Mouse (Mus musculus) layer of hippocampus, adult 18-20 months (tissue): ENCODE measurements around the gene AI661453. TPM values are rescaled to one million over a fixed set of nuclear protein-coding genes. Genes with fewer than 3 reads are reported as not detected.
"Not testable (repeated sequence)": the region's sequence is repeated elsewhere in the genome, so short reads cannot be mapped to it uniquely, and the experiment has no call there.

Experiments used
- DNase-seq, 2 experiments: peaks; one replicate each; pipeline ENCODE4 v3.0.0; 2022; ENCODE audit warnings: low spot score in 2 of 2
- long read RNA-seq: library from polyadenylated mRNA; stranded (forward); transcript quantifications from one replicate; pipeline ENCODE4 v2.0.0, GENCODE M21; 2021
- total RNA-seq, 2 experiments: library from RNA; stranded (reverse); gene quantifications; 2 replicates each; pipeline ENCODE4 v1.2.3; 2021

Gene AI661453
- total RNA-seq: under 1 TPM; 0.52 to 0.58 TPM
- long read RNA-seq: 0 reads

- no peak for DNase-seq
These were observed at the start of gene AI661453 for GRCm38 (mm10) chr17:47436156-47436906. Gene AI661453 (plus strand): TSS chr17:47436615.

DNA sequence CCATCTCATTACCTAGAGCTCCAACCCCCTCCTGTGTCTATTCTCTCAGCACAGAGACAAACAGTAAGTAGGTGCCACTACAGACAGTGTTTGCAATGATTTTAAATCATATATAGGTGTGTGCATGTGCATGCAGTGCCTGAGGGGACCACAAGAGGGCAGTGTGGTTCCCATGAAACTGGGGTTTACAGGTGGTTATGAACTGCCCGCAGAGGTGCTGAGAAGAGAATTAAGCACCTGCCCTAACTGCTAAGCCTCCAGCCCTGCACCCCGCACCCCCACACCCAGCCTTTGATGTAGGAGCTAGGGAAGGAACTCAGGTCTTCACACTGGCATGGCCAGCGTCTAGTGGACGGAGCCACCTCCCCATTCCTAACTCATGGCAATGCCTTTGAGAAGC lies 49.8 kb upstream of the AI661453 start:
- DNase-seq: no peak

GRCm38 (mm10) chr17:47394223-47394869 lies 42.1 kb upstream of the AI661453 start:
- DNase-seq: no peak

DNA sequence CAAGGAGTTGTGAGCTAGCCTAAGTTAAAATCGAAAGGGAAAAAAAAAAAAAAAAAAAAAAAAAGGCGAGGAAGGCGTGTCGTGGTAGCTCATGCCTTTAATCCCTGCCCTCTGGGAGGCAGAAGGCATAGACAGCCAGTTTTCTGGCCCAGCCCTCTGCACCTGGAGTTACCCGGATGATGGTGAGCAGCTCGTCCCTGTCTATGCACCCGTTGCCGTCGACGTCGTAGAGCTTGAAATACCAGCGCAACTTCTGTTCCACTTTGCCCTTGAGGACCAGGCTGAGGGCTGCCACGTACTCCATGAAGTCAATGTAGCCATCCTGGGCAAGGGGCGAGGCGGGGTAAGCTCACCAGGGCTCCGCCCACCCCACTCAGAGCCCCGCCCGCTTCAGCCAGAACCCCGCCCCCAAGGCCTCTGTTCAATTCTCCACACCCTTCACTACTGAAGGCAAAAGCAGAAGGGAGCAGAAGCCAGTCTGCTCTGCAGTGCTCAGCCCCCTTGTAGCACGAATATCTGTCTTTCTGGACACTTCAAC lies 41.0 kb upstream of the AI661453 start:
- DNase-seq: peak in 1 of 2 experiments; percentile 9

DNA sequence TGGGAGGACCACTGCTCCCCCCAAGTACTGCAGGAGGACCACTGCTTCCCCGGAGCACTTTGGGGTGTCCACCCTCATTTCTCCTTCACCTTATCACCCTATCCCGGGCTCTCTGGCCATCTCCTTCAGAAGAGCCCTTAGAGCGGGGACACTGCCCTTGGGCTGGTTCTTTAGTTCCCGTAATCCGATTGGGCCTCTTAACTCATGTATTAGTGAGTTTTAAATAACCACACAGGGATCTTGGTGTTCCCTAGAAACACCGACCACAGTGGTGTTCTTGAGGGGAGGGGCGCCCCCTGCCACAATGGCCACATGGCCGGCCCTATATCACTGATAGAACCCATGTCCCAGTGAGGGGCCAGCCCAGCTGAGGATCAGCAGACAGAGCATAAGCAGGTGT lies 37.3 kb upstream of the AI661453 start:
- DNase-seq: no peak

GRCm38 (mm10) chr17:47400451-47400850 lies 36.0 kb upstream of the AI661453 start, which contains the start of gene Guca1a:
Gene Guca1a (minus strand): TSS chr17:47400584.
- DNase-seq: no peak

DNA sequence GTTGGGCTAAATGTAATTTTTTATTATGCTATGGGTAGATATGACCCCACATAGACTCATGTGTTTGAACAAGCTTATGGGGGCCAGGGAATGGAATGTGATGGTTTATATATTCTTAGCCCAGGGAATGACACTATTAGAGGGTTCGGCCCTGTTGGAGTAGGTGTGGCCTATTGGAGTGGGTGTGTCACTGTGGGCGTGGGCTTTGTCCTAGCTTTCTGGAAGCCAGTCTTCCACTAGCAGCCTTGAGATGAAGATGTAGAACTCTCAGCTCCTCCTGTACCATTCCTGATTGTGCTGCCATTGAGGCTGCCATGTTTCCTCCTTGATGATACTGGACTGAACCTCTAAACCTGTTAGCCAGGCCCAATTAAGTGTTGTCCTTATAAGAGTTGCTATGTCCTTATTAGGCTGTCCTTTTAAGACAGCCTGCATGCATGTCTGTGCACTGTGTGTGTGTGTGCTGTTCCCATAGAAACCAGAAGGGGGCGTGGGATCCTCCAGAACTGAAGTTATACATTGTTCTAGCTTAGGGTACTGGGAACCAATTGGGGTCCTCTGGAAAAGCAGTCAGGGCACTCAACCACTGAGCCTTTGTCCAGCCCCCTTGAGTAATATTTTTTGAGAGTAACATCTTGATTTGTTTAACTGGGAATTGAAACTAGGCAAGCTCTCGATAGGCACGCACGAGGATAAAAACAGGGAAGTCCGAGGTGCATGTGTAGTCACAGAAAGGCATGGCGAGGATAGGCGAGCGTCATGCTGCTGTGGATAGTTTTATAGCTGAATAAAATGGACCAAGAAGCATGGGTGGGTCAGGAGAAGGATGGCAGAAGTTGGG lies 28.5 kb upstream of the AI661453 start:
- DNase-seq: no peak

DNA sequence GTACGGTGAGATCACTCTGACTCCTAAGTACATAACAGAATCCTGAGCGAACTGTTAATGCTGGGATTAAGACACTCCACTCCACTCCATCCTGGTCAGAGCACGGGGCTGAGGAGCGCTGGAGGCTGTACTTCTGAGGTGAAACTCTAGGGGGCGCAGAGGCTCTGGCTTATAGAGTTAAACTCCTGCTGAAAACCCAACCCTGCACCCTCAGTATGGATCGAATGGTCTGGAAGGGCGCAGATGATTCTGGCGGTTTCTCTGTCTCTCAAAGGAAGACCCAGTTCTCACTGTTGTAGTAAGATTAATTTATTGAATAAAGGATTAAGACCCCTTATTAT lies 27.9 kb upstream of the AI661453 start:
- DNase-seq: peak in 1 of 2 experiments; percentile 43

DNA sequence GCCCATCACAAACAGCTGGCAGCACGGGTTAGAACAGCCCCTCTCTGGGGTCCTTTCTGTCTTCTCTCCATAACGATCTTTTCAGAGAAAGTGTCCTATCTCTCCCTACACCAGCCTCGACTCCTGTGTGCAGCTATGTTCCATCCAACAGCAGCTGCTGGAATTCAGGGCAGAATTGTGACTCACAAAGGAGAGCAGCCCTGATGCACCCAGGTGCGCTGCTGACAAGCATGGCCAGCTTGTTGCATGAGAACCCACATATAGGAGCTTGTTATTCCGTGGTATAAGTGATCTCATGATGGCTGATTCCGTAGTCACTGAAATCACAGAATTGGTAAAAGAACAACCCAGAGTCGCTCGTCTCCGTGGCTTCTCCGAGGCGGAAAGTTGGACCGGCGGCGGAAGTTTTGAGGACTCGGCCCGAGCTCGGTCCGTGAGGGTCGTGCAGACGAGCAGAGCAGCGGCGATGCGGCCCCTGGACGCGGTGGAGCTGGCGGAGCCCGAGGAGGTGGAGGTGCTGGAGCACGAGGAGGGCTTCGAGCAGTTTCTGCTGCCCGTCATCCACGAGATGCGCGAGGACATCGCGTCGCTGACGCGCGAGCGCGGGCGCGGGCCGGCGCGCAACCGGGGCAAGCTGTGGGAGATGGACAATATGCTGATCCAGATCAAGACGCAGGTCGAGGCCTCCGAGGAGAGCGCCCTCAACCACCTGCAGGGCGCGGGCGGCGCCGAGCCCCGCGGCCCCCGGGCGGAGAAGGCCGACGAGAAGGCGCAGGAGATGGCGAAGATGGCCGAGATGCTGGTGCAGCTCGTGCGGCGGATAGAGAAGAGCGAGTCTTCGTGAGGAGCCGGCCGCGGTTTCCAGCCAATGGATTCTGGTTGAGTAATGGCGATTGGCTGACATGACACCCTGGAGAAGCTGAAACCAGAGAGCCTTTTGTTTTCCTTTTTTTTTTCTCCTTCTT lies 26.2 kb upstream of the AI661453 start:
- DNase-seq: peak in 1 of 2 experiments; percentile 4

- DNase-seq: no peak
These were observed 16.2 kb upstream of the AI661453 start for GRCm38 (mm10) chr17:47420195-47420594.

GRCm38 (mm10) chr17:47421566-47421965 lies 14.8 kb upstream of the AI661453 start:
- no peak for DNase-seq

GRCm38 (mm10) chr17:47422616-47423015 lies 13.8 kb upstream of the AI661453 start:
- not testable (repeated sequence) for DNase-seq

DNA sequence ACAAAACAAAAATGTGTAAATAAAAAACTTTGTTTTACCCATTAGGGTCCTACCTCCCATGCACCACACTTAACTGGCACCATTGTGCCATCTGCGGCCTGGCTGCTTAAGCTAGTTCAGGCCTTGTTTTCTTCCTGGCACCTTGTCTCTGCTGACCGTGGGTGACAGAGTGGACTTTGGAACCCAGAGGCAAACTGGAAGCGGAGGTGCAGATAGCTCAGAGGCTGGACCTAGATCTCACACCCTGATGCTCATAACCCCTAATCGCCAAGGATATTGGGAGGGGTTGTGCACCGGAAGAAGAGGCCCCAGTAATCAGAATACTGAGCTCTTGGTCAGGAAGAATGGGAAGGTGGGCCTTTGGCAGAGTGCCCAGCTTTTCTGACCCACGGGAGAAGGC lies 12.2 kb upstream of the AI661453 start:
- DNase-seq: no peak

GRCm38 (mm10) chr17:47427316-47427715 lies 9.1 kb upstream of the AI661453 start:
- DNase-seq: no peak

DNA sequence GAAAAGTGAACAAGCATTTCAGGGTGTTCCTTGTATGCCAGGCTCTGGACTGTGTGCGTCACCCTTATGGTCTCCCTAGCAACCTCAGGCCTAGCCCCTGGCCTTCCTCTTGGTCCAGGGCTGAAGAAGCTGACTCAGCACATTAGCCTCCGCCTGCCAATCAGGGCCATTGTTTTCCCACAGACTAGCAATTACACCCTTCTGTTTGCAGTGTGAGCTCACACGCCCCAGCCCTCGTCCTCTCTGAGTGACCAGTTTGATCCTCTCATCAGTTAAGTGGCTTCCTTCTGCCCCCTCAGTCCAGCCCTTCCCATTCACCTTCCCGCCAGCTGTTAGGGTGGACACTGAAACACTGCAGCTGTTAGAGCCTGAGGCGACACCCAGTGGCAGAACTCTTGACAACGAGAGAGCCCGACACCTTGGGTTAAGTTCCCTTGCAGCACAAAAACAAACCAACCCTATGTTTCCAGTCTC lies 7.5 kb upstream of the AI661453 start:
- no peak for DNase-seq

GRCm38 (mm10) chr17:47430815-47431214 lies 5.6 kb upstream of the AI661453 start:
- no peak for DNase-seq

GRCm38 (mm10) chr17:47436907-47437547 lies 612 bp downstream of the AI661453 start, which contains the start of gene 1700001C19Rik:
Gene 1700001C19Rik (minus strand): TSS chr17:47437376.
- no peak for DNase-seq

- no peak for DNase-seq
These were observed 2.2 kb downstream of the AI661453 start for GRCm38 (mm10) chr17:47438611-47439010.

DNA sequence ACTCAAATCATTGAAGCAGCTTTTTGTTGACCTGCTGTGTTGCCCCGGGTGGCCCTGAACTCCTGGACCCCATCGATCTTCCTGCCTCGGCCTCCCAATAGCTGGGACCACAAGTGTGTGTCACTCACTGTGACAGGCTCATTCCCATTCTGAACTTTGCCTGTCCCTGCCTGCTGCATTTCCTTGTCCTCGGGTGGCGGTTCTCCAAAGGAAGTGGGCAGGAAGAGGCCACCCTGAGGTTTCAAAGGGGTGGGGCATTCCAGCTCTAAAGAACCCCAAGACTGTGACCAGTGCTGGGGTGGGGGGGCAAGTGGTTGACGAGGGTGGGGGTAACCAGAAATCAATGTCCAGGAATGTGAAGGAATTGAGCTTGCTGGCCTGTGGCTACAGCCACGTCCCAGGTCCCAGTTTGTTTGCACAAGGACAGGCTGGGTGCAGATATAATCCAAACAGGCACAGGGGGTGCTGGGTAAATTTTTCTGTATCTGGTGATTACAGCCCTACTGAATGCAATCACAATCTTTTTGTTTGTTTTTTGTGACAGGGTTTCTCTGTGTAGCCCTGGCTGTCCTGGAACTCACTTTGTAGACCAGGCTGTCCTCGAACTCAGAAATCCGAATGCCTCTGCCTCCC lies 3.1 kb downstream of the AI661453 start:
- no peak for DNase-seq
